Mouse (Mus musculus) bone marrow, adult 2 months (tissue): ENCODE data around the gene Rgs1.

Source experiments
- CTCF ChIP-seq: fragments of 200-500 bp; IDR thresholded peaks from 2 replicates; pipeline ENCODE4 v1.5.1; 2011; ENCODE audit warnings: low read length, control low read depth; ENCODE audit not compliant: control insufficient read depth, insufficient read depth
- POLR2A ChIP-seq: fragments of 200-500 bp; IDR thresholded peaks from 2 replicates; pipeline ENCODE4 v1.6.1; 2011; ENCODE audit warnings: low read depth, mild to moderate bottlenecking, control low read depth, low read length, borderline replicate concordance; ENCODE audit not compliant: control insufficient read depth

- TF ChIP-seq CTCF (no peak), POLR2A (no peak)
Observed at GRCm38 (mm10) chr1:144256556-144257331, 7.7 kb upstream of the Rgs1 start.
